Mouse (Mus musculus) G1E (cell line): ENCODE data around the gene Drc3.
A peak's percentile ranks its signal among the peaks of the same experiment; 100 is the strongest.

Experiments
- CTCF ChIP-seq: IDR thresholded peaks from 2 replicates; pipeline ENCODE4 v1.5.1; 2012; ENCODE audit warnings: low read depth, low read length, inconsistent platforms, mixed read lengths
- POLR2AphosphoS5 ChIP-seq: IDR thresholded peaks from 2 replicates; pipeline ENCODE4 v1.6.1; 2012; ENCODE audit warnings: low read depth, low read length, inconsistent platforms; ENCODE audit not compliant: insufficient replicate concordance

GRCm38 (mm10) chr11:60306834-60307233 is 46.3 kb upstream of the Drc3 start:
- TF ChIP-seq CTCF = 0 out of 2 replicates have a peak, but pooled peaks have one; percentile 23
- no peak for TF ChIP-seq POLR2AphosphoS5
